Mouse (Mus musculus) fat pad, adult 2 months (tissue): Measurements from ENCODE around the gene Clybl.
A peak's percentile ranks its signal among the peaks of the same experiment; 100 is the strongest.

ENCODE experiments used
- DNase-seq: peaks from one replicate; pipeline ENCODE4 v3.0.0-alpha.2; 2011; ENCODE audit warnings: low read depth, low spot score; ENCODE audit errors: extremely low read depth

Gene Clybl

GRCm38 (mm10) chr14:122194630-122195029 is 13.1 kb downstream of the Clybl start:
- no peak for DNase-seq

DNA sequence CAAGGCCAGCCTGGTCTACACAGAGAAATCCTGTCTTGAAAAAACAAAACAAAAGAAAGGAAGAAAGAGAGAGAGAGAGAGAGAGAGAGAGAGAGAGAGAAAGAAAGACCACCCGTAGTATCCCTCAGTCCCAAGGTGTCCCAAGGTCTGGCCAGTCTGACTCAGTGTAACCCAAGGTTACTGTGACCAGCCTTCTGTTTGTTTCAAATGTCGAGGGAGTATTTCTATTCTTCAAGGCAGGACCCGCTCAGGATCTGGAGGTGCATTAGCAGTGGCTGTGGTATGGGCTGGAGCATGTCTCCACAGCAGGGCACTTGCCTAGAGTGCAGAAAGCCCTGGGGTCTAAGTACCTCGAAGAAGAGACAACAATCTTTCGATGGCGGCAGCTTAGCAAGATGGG is 15.3 kb downstream of the Clybl start:
- no peak for DNase-seq

GRCm38 (mm10) chr14:122200247-122200885 is 18.9 kb downstream of the Clybl start:
- DNase-seq = no peak

- DNase-seq = no peak
Measured at GRCm38 (mm10) chr14:122209177-122209576, 27.7 kb downstream of the Clybl start.

DNA sequence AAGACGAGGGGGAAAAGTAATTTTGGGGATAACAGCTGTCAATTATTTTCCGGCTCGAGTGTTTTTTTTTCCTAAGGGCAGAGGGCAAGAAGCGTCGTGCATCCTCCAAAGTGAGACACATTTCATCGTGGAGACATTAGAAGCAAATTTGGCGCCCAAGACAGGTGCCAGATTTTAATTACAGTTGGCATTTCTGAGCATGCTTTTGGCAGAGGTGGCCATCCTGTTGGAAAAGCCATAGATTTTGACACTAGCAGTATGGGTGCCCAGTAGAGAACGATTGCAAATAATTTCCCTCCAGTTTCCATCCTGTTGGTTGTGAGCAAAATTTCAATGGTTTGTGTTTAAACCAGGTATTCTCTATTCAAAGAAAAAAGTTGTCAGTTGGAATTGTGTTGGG is 32.1 kb downstream of the Clybl start:
- DNase-seq = no peak

DNA sequence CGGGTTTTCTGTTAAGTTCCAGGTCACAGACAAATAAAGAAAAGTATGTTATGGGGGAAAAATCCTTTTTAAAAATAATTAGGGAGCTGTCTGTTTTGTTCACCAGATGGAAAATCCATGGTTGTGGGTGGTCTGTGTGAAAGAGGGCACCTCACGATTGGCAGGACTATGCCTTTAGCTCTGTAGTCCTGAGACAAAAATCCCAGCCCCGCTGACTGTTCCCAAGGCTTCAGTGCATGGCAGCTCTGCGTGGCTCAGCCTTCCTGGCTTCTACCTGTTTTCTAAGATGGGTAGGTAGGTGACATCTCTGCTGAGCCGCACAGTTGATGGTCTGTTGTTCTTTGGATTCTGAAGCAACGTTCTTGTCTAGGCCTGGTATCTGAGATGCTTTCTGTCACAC is 32.6 kb downstream of the Clybl start:
- no peak for DNase-seq

GRCm38 (mm10) chr14:122217221-122217620 is 35.7 kb downstream of the Clybl start:
- no peak for DNase-seq

DNA sequence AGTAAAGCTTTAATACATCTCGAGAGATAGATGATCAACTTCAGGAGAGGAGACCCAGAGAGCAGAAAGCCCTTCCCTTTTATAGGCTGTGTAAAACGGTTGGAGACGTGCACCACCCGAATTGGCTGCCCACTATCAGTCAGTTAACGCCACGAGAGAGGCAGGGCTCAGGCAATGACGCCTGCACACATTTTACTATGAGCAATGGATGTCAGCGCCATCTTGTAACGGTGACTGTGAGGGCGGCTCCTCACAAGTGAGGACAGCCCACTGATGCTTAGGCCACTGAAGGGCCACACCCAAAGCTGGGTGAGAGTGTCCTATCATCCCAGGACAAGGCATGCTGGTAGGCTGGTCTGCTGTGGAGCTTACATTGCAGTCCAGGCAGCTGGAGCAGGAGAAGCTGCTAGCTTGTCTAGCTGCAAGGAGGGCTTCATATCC is 41.5 kb downstream of the Clybl start:
- DNase-seq = no peak

- no peak for DNase-seq
Measured at GRCm38 (mm10) chr14:122223461-122224102, 42.1 kb downstream of the Clybl start.

- no peak for DNase-seq
Measured at GRCm38 (mm10) chr14:122224103-122224494, 42.6 kb downstream of the Clybl start.

- DNase-seq = no peak
Measured at GRCm38 (mm10) chr14:122224501-122224928, 43.0 kb downstream of the Clybl start.

DNA sequence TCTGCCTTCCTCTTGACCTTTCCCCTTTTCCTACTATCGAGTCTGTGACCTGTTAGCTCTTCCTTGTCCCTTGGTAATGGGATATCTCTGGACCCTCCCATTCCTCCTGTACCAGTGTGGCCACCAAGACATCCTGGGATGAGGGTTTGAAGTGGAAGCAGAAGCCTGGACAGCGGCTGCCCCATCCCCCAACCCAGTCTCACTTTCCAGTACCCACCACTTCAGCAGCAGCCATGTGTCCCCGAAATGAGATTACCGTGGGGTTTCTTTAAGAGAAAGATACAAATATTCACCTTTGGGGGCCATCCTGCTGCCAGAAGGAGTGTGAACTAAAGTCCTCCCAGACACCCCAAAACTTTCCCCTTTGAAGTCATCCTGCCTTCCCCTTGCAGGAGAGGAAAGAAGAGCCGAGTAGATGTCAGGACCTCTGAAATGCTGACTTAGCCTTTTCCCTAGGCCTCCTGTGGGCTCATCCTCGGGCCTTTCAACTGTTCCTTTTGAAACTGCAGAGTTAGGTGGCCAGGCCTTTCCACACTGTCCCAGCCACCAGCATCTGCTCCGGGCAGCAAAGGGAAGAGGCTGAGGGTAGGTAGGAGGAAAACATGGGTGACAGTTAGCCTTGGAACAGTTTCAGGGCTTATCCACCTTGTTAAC is 44.1 kb downstream of the Clybl start:
- DNase-seq = no peak

DNA sequence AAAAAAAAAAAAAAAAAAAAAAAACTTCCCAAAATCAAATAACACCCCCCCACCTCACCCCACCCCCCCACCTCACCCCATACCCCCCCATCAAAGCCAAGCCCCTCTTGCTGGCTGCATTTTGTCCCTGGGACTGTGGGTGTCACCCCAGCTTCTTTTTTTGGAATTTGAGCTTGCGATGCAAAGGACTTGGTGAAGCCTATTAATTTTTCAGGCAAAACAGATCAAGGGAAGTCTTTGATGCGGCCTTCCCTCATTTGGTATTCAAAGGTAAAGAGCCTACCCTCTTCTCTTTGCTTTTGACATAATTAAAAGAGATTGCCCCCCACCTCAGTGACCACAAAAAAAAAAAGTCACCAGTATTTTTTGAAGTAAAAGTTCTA is 44.6 kb downstream of the Clybl start:
- DNase-seq = no peak

GRCm38 (mm10) chr14:122226666-122227453 is 45.4 kb downstream of the Clybl start:
- DNase-seq = no peak

- DNase-seq = no peak
Measured at GRCm38 (mm10) chr14:122227454-122227951, 46.0 kb downstream of the Clybl start.

GRCm38 (mm10) chr14:122228816-122229551 is 47.5 kb downstream of the Clybl start:
- DNase-seq = no peak

DNA sequence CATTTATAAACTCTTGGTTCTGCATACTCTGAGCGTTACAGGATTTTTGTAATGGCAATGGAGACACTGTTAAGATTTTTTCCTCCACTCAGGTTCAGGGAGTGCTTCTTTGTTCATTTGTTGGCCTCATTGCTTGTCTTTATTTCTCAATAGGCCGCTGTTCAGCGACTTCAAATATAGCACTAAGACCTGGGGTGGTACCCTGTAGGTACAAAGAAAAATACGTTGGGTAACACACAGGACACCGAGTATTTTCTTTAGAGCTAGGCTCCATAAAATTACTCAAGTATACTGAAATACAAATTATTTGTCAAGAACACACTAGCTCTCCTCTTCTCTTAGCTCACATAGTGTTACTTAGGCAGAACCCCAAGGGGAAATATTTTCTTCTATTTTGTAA is 48.5 kb downstream of the Clybl start:
- peak; percentile 40 for DNase-seq

DNA sequence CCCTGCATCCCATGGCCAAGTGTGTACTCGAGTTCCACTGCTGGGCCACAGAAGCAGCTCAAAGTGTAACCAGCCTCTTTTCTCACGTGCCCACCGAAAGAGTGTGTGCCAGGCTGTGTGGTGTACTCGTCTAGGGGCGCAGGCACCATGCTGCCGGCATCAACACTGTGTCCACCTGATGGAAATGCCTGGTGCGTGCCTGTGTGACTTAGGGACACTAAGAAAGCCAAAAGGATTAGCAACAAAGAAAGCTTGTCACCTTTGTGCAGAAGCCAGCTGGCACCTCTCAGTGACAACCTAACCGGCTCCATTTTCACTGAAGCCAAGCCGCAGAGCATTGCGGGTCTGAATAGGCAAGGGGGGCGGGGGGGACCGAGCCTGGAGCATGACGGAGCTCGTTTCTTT is 49.1 kb downstream of the Clybl start:
- no peak for DNase-seq

DNA sequence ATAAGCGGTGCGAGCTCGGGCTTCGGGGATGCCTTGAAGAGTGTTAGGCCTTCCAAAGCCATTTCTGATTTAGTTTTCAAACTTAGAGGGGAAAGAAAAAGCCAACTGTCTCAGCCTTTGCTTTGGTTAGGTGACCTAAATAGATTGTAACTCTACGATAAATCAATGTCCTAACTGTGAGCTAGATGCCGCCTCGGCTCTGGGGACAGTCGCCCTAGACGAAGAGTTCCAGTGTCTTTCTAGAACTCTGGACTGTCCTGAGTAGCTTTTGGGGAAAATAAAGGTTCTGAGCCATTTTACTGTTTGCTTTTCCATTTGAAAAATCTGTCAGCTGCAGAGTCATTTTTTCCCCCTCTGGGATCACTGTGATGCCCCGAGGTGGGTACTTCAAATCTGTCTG is 49.6 kb downstream of the Clybl start:
- no peak for DNase-seq

DNA sequence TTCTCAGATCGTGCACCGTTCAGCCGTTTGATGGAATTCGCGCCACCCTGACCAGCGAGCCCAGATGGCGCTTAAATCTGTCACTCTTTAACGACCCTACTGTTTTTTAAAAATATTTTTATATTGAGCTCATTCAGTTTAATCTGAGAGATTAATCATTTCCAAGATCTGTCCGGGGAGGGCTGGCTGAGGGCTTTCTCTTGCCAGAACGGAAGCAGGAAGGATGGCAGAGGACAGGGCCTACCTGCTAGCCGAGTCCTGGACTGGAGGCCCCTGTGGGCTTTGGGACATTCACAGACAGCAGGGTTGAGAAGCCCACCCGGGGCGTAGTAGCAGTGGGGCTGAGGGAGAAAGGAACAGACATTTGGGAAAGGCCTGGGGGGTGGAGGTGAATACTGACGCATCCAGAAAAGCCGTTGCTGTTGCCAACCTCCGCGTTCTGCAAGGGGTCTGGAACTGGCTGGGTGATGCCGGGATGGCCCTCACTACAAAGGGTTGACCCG is 51.8 kb downstream of the Clybl start:
- DNase-seq = no peak
